Mouse (Mus musculus) thymus, adult 2 months (tissue): ENCODE data around the gene Baiap2. TPM values are rescaled to one million over a fixed set of nuclear protein-coding genes. Genes with fewer than 3 reads are reported as not detected.

ENCODE experiments used
- DNase-seq: peaks from one replicate; pipeline ENCODE4 v3.0.0; 2021
- H3K27ac ChIP-seq: fragments of 200-500 bp; 2 replicates; pipeline ENCODE4 v1.5.1; 2012; ENCODE audit warnings: low read length, control low read depth; ENCODE audit not compliant: control insufficient read depth, insufficient read depth
- H3K27me3 ChIP-seq: fragments of 200-500 bp; 2 replicates; pipeline ENCODE4 v1.6.1; 2012; ENCODE audit warnings: mild to moderate bottlenecking, low read length, moderate library complexity, mixed read lengths; ENCODE audit not compliant: control insufficient read depth, insufficient read depth
- H3K36me3 ChIP-seq: fragments of 200-500 bp; 2 replicates; pipeline ENCODE4 v1.6.1; 2012; ENCODE audit warnings: mild to moderate bottlenecking, low read length, moderate library complexity; ENCODE audit not compliant: control insufficient read depth, insufficient read depth
- H3K4me1 ChIP-seq: fragments of 200-500 bp; replicated peaks from 2 replicates; pipeline ENCODE4 v1.6.1; 2012; ENCODE audit warnings: low read length; ENCODE audit not compliant: control insufficient read depth, insufficient read depth
- H3K4me3 ChIP-seq: fragments of 200-500 bp; 2 replicates; pipeline ENCODE4 v1.5.1; 2012; ENCODE audit warnings: mild to moderate bottlenecking, low read length, control low read depth, moderate library complexity; ENCODE audit not compliant: control insufficient read depth, insufficient read depth
- CTCF ChIP-seq: fragments of 200-500 bp; IDR thresholded peaks from 2 replicates; pipeline ENCODE4 v1.5.1; 2012; ENCODE audit warnings: mild to moderate bottlenecking, control low read depth, low read length, moderate library complexity, borderline replicate concordance; ENCODE audit not compliant: control insufficient read depth, poor library complexity, insufficient read depth; ENCODE audit errors: extremely low read depth
- POLR2A ChIP-seq: fragments of 200-500 bp; IDR thresholded peaks from 2 replicates; pipeline ENCODE4 v1.6.1; 2012; ENCODE audit warnings: mild to moderate bottlenecking, low read length, control low read depth, moderate library complexity; ENCODE audit not compliant: control insufficient read depth, poor library complexity, insufficient read depth; ENCODE audit errors: extremely low read depth
- WGBS: fragments of 180-500 bp; shearing (Covaris S2); methylation state at CpG from one replicate; pipeline ENCODE4 v1.1.7; 2018; 5-methylcytosine and 5-hydroxymethylcytosine counted together
- polyA plus RNA-seq: library from polyadenylated mRNA; depleted of rRNA; stranded (reverse); fragments of >200 nt; gene quantifications from 2 replicates; pipeline ENCODE4 v1.2.3, GENCODE M21; 2012

Gene Baiap2
- polyA plus RNA-seq, 1 experiment: 59.8 TPM

- Histone ChIP-seq H3K27me3 (no peaks in the 10 kb centered on the region), H3K4me1 (no peaks in the 10 kb centered on the region; the same call in 1 of the 2 replicates), H3K36me3 (no peaks in the 10 kb centered on the region), H3K4me3 (no peak overlapping the region), H3K27ac (no peak overlapping the region)
- WGBS: 28% methylated on average over 8 of the region's 8 CpGs
- TF ChIP-seq CTCF (no peak), POLR2A (no peak)
- DNase-seq: no peak
Measured at GRCm38 (mm10) chr11:120040440-120040839, 97.9 kb downstream of the Baiap2 start.

GRCm38 (mm10) chr11:120041191-120042123 is 98.9 kb downstream of the Baiap2 start:
- TF ChIP-seq POLR2A: no peak
- TF ChIP-seq CTCF: no peak
- H3K36me3 ChIP-seq: no peaks in the 10 kb centered on the region
- no peak for DNase-seq
- H3K4me1 ChIP-seq: no peaks in the 10 kb centered on the region; the same call in 1 of the 2 replicates
- H3K4me3 ChIP-seq: no peak overlapping the region
- 55% methylated on average over 13 of the region's 13 CpGs for WGBS
- peaks cover 3% of the 10 kb centered on the region; the same call in 1 of the 2 replicates for H3K27me3 ChIP-seq
- H3K27ac ChIP-seq: no peak overlapping the region

GRCm38 (mm10) chr11:120042141-120042838 is 99.7 kb downstream of the Baiap2 start:
- no peak overlapping the region for H3K4me3 ChIP-seq

GRCm38 (mm10) chr11:120045341-120045740 is 102.8 kb downstream of the Baiap2 start:
- TF ChIP-seq POLR2A (no peak), CTCF (no peak)
- H3K27ac ChIP-seq: no peak overlapping the region
- H3K4me3 ChIP-seq: no peak overlapping the region
- no peak for DNase-seq
- WGBS: 89% methylated on average over 4 of the region's 4 CpGs
- no peaks in the 10 kb centered on the region for H3K36me3 ChIP-seq
- peaks cover 18% of the 10 kb centered on the region for H3K27me3 ChIP-seq
- peaks cover 4% of the 10 kb centered on the region; the same call in 1 of the 2 replicates for H3K4me1 ChIP-seq

More at GRCm38 (mm10) chr11:120042141-120042838, 99.7 kb downstream of the Baiap2 start:
- Histone ChIP-seq H3K36me3 (no peaks in the 10 kb centered on the region), H3K4me1 (no peaks in the 10 kb centered on the region; the same call in 1 of the 2 replicates), H3K27ac (no peak overlapping the region), H3K27me3 (peaks cover 9% of the 10 kb centered on the region)
- DNase-seq: no peak
- no peak for TF ChIP-seq CTCF
- no peak for TF ChIP-seq POLR2A
- 53% methylated on average over 7 of the region's 7 CpGs for WGBS

GRCm38 (mm10) chr11:120045839-120046552 is 103.4 kb downstream of the Baiap2 start:
- Histone ChIP-seq H3K27ac (no peak overlapping the region), H3K27me3 (peaks cover 18% of the 10 kb centered on the region), H3K36me3 (no peaks in the 10 kb centered on the region), H3K4me1 (peaks cover 6% of the 10 kb centered on the region; the same call in 1 of the 2 replicates), H3K4me3 (no peak overlapping the region)
- TF ChIP-seq POLR2A (no peak), CTCF (no peak)
- WGBS: 95% methylated on average over 11 of the region's 11 CpGs
- no peak for DNase-seq
